Mouse (Mus musculus) thymus, adult 18-20 months (tissue): ENCODE results near the gene Gm20518.

Experiments used
- DNase-seq, 2 experiments: peaks; one replicate each; pipeline ENCODE4 v3.0.0; 2022; ENCODE audit warnings: mixed read lengths in 2 of 2

Gene Gm20518

DNA sequence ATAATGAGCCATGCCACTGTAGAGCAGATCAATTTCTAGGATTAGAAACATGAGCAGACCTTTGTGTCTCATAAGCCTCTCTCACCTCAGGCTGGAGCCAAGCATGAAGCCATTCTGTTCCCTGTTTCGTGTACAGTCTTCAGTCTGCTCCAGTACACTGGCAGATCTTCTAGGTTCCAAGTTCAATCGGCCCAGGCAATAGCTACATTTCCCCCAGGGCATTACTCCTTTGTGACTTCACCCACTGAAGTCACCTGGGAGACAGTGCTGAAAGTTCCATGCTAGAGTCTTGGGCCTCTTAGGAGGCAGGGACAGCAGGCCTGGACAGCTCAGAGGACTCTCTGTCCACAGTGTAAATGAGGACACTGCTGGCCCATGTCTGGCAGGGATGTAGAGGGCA is 2.5 kb upstream of the Gm20518 start, which contains the start of gene Tssk1:
TSS of gene Tssk1 (plus strand) at position 301 of the 400 bp plus-strand sequence.
- DNase-seq = no peak

DNA sequence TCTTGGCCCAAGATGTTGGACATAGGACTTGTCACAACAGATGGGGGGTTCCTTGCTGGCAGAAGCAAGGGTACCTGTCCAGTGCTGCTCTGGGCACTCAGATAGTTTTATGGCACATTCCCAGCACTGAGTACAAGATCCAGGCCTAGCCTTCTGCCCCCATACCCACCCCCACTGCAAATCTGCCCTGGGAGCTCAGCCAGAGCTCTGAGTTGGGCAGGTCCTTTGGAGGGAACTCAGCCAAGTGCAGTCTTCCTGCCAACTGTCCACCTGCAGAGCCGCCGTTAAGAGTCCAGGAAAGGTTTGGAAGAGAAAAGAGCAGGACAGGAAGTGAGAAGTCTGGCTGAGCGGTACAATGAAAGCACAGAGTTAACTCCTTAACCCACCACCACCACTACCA is 1.1 kb upstream of the Gm20518 start:
- no peak for DNase-seq

DNA sequence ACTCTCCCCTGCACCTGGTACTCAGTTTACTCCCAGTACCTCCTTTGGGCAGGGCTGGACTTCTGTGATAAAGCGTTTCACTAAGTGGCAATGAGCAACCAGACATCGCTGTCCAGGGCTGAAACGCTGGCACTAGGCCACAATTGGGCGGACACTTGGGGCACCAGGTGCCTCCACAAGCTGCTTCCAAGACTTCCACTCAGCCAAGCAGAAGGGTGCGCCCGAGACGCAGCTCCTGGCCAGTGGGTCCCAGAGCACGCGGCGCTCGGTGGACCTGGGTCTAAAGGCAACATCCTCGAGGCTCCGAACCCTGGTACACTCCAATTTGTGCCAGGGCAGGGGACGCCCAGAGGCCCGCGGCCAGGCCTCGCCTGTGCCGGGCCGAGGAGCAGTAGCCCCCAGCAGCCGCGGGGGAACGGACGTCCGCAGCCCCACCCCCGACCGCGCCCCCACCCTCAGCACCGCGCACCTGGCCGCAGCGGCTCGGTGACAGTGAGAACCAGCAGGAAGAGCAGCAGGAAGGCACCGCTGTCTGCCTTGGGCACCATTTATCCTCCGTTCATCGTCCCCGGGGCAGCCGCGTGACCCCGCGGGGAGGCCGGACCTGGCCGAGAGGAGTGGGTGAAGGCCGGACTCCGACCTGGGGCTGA is 429 bp downstream of the Gm20518 start:
- peak; percentile 34 to 39 for DNase-seq

DNA sequence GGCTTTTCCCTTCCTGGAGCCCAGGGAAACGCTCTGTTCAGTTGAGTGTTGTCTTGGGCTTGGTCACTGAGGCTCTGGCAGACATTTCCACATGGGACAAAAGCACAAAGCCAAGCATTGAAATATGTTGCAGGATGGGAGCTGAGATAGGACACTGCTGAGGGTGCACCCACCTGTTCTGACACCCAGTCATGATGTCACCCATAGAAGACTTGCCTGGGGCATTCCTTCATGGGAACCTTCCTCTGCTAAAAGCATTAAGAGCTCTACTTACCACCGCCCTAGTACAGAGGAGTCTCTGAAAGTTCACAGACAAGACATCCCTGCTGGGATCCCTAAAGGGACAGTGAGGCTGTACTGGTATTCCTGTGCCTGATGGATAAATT is 1.1 kb downstream of the Gm20518 start:
- DNase-seq = no peak

DNA sequence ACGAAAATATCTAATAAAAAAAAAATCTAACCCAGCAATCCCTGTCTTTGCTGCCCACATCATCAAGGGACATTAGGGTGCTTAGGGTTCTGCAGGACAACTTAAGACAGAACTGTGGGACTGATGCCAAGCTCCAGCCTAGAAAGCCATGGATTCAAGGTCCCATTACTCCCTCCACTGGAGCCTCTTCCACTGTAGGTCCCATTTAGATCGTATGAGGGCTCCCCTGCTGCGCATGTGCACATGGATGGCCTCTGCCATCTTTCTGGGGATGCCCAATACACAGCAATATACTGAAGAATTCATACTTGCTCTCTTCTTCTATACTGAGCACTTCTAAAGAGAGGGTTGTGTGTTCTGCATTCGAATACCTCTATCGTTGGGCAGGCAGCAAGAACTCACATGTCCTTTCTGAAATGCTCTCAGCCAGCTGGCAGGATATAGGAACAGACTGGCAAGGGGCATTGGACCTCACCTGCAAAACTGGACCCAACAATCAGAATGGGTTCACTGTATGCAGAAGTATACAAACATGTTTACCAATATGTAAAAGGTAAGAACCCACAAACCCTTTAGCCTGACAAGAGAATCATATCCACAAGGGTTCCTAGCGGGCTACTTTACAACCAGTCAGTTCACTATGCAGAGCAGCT is 1.7 kb downstream of the Gm20518 start:
- DNase-seq = no peak

DNA sequence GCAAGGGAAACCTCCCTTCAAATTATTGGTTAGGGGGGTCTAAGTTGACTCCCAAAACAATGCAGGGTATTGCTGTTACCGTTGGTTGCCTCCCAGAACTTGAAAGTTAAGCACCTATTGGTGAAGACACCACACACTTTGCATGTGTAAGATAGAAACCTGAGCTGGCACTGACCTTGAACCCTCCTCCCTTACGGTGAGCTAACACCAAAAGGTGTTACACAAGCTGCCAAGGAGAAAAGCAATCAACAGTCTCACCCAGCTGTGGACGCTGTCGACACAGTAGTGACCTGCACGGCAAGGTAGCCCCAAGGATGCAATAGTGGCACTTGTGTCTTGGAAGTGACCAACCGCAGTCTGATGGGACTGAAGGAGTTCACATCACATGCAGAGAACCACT is 7.4 kb downstream of the Gm20518 start:
- no peak for DNase-seq

DNA sequence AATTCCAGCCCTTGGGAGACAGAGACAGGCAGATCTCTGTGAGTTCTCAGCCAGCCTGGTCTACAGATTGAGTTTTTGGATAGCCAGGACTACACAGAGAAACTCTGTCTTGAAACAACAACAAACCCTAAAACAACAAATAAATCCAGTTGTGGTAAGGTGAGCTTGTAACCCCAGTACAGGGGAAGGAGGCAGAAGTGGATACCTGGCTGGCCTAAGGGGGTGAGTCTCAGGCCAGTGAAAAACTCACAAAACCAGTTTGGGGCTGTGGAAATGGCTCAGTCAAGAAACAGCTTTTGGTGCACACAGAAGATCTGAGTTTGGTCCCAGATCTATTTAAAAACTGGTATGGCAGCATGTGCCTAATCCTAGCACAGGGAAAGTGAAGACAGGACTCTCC is 9.3 kb downstream of the Gm20518 start:
- no peak for DNase-seq

DNA sequence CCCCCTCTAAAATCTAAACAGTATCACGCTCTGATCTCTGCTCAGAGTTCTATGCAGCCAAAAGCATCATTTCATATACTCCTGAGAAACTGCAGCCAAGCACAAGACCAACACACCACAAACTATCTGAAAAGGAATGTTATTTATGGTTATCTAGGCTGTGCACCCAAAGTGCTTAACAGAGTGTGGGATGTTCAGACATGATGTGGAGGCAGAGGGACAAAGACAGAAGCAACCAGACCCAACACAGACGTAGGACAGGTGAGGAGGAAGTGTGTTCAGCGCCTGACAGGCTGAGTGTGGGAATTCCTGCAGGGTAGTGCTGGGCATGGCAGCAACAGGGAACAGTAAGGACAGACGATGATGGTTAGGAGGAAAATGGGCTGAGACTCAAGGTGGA is 11.9 kb downstream of the Gm20518 start:
- DNase-seq = no peak

DNA sequence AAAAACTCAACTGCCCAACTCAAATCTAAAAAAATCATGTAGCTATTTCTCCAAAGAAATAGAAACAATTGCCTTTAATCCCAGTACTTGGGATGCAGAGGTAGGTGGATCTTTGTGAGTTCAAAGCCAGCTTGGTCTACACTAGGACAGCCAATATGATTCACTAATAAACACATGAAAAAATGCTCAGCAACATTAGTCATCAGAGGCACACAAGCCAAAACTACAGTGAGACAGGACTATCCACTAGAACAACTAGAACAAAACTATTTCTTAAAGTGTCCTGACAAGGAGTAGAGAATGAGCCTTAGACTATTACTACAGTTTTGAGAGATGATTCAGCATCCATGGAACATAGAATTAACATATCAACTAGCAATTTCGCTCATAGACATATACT is 15.4 kb downstream of the Gm20518 start:
- DNase-seq = no peak

DNA sequence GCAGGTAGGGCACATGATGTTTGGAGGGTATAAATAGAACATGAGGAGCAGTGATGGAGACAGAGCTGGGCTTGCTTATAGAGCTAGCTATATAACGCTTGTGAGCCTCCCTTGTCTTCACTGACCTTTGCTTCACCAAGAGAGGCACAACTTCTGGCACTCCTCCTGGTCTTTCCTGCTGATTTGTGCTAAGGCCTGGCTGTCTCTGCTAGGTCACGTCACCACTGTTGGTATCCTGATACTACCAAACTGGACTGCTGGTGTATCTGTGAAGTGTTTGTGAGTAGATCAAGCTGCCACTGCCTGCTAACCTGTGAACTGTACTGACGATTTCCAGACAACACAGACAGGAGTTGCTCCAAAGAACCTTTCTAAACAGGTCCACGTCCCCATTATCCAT is 16.3 kb downstream of the Gm20518 start:
- no peak for DNase-seq

DNA sequence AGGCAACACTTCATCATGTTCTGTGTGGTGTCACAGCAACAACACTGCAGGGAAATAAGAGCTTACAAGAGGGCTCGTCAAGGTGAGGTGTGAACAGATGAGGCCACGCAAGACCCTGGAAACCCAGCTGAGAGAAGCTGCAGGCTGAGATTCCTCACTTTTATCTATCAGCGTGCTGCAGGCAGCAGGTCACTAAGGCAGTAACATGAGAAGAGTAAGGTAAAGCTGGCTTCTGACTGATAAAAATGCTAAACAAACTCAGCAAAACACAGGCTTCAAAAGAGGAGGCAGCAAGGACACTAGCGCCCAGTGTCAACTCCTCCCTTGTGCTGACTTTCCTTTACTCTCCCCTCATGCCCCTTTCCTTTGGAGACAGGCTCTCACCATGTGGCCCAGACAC is 18.5 kb downstream of the Gm20518 start:
- DNase-seq = no peak

DNA sequence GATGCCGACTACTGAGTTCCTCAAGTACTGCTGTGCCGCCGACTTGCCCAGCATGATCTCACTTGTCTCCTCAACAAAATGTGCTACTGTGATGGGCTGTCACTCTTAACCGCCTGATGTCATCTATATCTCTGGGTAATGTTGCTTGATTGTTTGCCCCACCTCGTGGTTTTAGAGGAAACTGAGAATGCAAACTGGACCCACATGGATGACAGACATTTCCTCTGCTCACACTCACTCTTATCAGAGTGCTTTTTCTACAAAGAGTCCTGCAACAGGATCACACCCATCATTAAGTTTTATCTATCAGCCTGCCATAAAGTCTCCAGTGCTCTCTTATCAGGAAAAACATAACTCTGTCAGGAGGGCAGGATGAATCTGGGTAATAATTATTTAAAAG is 20.2 kb downstream of the Gm20518 start:
- no peak for DNase-seq

DNA sequence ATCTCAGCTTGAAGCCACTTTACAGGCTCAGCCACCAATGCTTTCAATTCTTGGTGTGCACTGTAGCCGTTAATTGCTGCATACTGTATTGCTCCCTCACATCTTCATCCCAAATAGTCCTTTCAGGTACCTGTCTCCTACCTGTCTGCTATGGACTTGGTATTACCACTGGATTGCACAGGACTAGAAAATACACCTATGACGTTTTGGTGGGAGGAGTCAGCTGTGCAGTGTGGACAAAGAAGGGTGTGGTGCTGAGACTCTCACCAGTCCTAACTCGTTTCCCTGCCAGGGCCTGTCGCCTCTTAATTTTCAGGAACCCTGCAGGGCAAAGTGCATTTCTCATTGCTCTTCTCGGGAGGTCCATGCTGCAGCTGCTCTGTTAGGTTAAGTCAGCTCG is 25.7 kb downstream of the Gm20518 start:
- DNase-seq = no peak

DNA sequence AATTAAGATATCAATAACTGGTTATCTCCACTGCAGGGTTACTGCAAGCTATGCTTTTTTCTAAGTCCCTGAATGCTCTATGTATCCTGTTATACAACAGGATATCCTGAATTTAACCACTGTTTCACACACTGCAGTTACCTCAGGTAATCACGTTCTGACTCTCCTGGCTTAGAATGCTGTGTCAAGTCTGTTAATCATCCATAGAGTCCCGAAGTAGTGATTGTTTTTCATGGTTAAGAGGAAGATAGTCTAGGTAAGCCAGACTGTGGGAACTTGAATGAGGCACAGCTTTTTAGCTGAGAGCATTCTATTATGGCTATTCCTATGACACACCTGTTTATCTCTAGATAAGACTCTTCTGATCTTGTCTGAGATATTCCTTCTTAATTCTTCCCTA is 26.2 kb downstream of the Gm20518 start:
- DNase-seq = no peak

DNA sequence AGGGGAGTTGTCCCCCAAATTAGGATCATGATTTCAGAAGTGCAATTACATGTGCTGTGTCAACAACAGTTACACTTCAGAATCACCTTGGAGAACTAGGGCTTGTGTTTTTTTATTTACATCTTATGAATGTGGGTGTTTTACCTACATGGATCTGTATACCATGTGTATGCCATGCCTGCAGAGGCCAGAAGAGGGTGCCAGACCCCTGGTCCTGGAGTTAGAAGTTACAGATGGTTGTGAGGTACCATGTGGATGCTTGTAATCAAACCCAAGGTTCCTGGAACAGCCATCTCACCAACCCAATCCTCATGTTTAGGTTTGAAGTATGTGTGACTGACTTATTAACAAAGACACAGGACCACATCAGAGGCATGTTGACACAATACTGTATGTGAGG is 32.9 kb downstream of the Gm20518 start:
- no peak for DNase-seq

DNA sequence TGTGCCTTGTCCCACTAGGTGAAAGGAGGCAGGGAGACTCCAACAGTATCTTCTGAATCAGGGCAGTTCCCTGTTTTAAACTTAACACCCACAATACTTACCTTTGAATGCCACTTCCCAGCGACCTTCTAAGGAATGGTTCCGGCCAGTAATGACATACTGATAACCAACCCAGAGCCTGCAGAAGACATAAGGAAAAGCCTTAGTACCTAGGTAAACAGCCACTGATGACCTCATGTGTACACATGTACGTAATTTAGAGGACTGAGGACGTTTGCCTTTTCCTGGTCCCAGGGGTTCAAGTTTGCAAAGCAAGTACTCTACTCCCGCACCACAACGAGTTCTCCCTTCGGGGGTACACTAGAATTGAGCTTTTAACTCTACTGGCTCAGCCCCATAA is 34.3 kb downstream of the Gm20518 start:
- DNase-seq = no peak

DNA sequence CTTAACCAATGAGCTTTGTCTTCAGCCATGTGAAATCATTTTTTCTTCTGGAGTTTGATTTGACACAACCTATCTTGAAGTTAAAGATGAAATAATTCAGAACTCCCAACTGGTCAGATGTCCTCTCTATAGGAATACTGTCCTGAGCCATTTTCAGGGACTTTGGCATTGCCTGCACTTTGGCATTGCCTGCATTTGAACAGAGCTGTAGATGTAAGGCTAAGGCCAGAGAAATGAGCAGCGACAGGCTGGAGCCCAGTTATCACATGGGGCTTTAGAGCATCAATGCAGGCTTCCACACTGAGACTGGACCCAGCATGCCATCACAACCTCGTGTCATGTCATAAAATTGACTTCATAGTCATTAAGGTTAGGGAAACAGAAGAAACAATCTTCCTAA is 38.2 kb downstream of the Gm20518 start:
- no peak for DNase-seq

DNA sequence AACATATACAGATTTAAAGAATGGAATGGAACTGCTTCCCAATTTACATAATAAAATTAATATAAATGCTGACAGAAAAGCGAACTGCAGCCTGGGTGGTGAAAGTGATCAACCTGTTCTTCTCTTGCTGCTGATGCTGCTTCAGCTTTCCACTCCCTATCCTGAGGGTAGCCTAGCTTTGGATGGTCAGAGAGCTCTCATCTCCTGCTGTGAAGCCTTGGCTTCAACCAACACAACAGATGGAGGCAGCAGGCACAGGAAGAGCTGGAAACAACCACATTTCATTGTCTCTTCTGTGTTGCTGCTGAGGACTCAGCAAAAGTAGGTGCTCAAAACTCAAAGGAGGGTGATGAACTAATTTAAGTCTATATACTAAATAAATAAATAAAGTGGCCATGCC is 39.6 kb downstream of the Gm20518 start:
- no peak for DNase-seq

DNA sequence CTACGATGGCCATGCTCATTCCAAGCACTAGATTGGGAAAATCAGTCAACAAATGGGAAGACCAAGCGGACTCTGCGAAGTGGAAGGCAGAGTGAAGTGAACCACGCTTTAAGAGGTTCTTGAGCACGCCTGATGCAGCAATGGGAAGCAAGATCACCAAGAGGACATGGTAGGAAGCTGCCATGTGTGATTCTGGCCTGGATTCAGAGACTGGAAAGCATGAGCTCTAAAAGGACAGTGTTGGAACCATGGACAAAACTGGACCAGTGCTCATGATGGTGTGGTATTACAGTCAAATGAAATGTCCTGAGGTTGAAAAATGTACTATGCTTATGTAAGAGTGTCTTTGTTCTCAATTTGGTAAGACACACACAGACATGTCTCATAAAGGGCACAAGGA is 40.1 kb downstream of the Gm20518 start:
- no peak for DNase-seq

DNA sequence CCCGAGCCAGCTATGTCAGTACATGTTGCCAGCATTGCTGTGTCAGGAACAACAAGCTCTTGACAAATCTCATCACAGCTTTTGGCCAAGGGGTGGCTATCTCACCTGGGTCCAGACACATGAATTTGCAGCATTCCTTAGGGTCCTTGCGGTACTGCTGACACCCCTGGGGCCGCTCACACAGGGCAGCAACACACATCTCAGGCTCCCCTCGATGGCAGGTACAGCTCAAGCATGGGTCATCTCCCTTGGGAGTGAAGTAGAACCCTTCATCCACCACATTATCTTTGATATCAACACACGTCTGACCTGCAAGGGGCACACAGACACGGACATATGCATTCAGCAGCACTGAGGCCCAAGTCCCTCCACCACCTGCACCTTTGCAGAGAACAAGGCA is 42.0 kb downstream of the Gm20518 start:
- DNase-seq = no peak

DNA sequence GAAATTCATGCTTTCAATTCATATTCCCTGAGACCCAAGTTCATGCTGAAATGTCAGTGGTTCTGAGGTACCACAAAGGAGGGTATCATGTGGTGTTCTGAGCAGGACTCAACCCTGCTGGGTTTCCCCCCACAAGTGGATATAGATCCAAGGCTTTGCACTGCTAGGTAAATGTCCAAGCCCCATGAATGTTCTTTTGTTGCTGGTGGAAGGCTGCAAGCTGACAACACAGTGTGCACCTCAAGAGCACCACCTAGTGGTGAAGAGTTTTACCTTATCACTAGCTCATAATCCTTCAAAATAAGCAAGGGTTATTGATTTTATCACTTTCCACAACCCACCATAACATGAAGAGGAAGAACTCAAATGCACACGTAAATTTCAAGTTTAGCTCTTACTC is 42.5 kb downstream of the Gm20518 start:
- no peak for DNase-seq

DNA sequence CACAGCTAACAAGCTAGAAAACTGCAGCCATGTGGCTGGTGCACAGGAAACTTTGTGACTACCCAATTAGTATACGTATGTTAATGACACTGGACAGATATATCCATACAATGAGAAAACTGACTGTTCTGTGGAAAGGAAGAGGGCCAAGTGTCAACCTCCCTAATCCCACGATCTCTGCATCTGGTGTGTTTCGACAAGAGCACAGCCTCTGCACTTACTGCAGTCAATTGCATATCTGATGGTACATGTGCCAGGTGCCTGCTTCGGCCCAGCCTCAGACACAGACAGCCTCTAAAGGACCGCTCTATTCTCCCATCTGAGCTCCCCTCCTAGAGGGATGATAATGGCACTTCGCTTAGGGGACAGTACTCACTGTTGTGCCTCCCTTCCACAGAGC is 43.0 kb downstream of the Gm20518 start:
- no peak for DNase-seq

DNA sequence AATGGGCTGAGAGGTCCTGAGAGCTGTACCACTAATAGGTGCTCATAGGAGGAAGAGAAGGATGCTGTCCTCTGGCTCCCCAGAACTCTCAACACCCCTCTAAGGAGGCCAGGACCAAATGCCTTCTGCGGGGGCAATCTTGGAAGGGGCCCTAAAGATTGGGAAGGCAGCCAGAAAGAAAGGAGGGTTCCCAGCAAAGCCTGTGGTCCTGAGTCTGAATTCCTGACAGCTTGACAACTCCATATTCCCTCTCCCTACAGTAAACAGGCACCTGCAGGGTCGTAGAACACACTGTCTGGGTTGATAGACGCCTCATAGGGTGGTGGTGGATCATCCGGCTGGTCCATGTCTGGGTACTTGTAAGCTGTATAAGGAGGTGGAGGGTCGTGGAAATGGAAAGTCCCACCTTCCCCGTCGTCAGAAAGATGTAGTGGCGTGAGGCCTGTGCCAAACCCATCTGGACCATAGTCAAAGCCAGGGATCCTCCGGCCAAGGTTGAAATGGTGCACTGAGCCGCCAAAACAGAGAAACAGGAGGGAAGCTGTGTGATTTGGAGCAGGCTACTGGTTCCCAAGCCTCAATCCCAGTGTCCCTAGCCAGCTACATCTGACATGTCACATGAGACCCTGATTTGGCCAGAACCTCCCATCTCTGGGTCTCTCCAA is 47.6 kb downstream of the Gm20518 start:
- no peak for DNase-seq

DNA sequence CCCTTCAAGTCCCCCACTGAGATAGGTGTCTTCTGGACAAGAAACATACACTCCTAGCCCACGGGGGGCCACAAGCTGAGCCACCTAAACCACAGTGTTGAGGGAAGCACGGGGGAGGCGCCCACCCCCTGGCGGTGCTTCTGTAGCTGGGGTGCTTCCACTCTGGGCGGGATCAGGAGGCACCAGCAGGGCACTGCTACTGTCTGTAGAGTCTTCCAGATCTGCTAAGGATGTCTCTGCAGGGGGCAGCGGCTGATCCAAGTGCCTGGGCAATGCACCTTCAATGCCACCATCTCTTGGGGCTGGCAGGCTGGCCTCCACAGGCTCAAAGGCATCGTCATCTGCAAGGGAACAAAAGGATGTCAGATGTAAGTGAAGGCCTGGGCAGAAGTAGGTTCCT is 49.0 kb downstream of the Gm20518 start:
- no peak for DNase-seq

DNA sequence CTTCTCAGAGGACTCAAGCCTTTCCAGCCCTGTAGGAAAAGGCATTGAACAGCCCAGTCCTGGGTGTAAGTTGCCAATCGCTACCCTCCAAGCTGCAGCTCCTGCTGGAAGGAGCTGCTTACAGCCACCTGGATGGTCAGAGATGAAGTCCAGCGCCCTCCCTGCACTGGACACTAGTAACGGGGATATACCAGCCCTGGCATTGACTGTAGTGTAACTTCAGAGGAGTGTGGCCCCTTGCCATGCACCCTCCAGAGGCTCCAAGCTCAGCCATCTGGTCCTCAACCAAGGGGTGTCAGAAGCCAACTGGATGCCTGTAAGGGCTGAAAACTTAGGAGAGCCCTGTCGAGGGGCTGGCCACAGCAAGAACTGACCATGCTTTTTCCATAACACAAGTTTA is 51.5 kb downstream of the Gm20518 start:
- DNase-seq = no peak
